8 mouse cellular contexts compared by ENCODE assay signal in genomic region chr6:113644808-113645207, GRCm38 (mm10). TPM values are rescaled to one million over a fixed set of nuclear protein-coding genes. Genes with fewer than 3 reads are reported as not detected.
A peak's percentile ranks its signal among the peaks of the same experiment; 100 is the strongest.
DNase-seq lines count a peak whose midpoint lies in the region; ATAC-seq lines count a peak whose summit lies in the region.

No protein-coding gene starts in this region.

- no peaks in the 10 kb centered on the region for H3K36me3 ChIP-seq in forebrain, embryonic 10.5 days (replicated peaks)

- WGBS in forebrain, embryonic 10.5 days: 88% methylated on average over 8 of the region's 8 CpGs

- no peak overlapping the region for H3K4me3 ChIP-seq in forebrain, embryonic 10.5 days

- intact Hi-C loops in left cerebral cortex, postnatal 25 days (cut with DNase I): no loop called here

- peak; percentile 81 for ATAC-seq in granulocyte monocyte progenitor cell, adult 5-6 weeks (replicated peaks; ENCODE audit: poor library complexity, severe bottlenecking)
- peak; percentile 77 for ATAC-seq in monocyte, adult 5-6 weeks (replicated peaks; ENCODE audit: insufficient number of reproducible peaks, low FRiP score, low TSS enrichment, poor library complexity, severe bottlenecking)

- DNase-seq in left cerebral cortex, postnatal 25 days (ENCODE audit: low spot score in 2 of 2): peak; percentile 30 to 55
- DNase-seq in left cerebral cortex, adult 18-20 months (ENCODE audit: low spot score in 2 of 2): no peak
- peak; percentile 59 for DNase-seq in kidney, adult 18-20 months
- no peak for DNase-seq in cerebellum, adult 9-11 months
- DNase-seq in testis, postnatal 10 days (ENCODE audit: low spot score): no peak
- DNase-seq in forebrain, embryonic 10.5 days (ENCODE audit: extremely low spot score, low spot score): no peak

- H3K9me3 ChIP-seq in forebrain, embryonic 10.5 days: no peaks in the 10 kb centered on the region

- H3K4me1 ChIP-seq in forebrain, embryonic 10.5 days: peaks cover 2% of the 10 kb centered on the region; the same call in 1 of the 2 replicates

- no peaks in the 10 kb centered on the region for H3K27me3 ChIP-seq in forebrain, embryonic 10.5 days (ENCODE audit: poor library complexity, severe bottlenecking)

- no peak overlapping the region for H3K27ac ChIP-seq in forebrain, embryonic 10.5 days

RNA-seq across cellular contexts. Expression of gene Irak2, which starts 6.5 kb away (rescaled TPM):
- total RNA-seq in left cerebral cortex, postnatal 25 days (2021): 10 to 100 TPM; 18.5 to 21.1 TPM
- total RNA-seq in left cerebral cortex, adult 18-20 months (2021): 10 to 100 TPM; 23.5 to 25.4 TPM
- 6.7 and 9.5 TPM in 2 replicates for total RNA-seq in granulocyte monocyte progenitor cell, adult 5-6 weeks (2014; fragmentation: Nextera tagmentation)
- total RNA-seq in granulocyte monocyte progenitor cell, adult 5-6 weeks (2017): 6.4 and 17.5 TPM in 2 replicates
- total RNA-seq in monocyte, adult 5-6 weeks (2017): 99.6 to 134 TPM (median 117 TPM) in 3 replicates
- polyA plus RNA-seq in forebrain, embryonic 10.5 days (2016; fragmentation: Nextera tagmentation; extraction: Ambion mirVana): 3.8 and 3.9 TPM in 2 replicates

RNA-seq across cellular contexts. Expression of gene Vhl, which starts 21.0 kb away (rescaled TPM):
- 10 to 100 TPM; 50.4 to 51.4 TPM for total RNA-seq in left cerebral cortex, postnatal 25 days (2021)
- 10 to 100 TPM; 35.3 to 46.6 TPM for total RNA-seq in left cerebral cortex, adult 18-20 months (2021)
- 15.7 and 24.6 TPM in 2 replicates for total RNA-seq in granulocyte monocyte progenitor cell, adult 5-6 weeks (2014; fragmentation: Nextera tagmentation)
- total RNA-seq in granulocyte monocyte progenitor cell, adult 5-6 weeks (2017): 11.0 and 11.3 TPM in 2 replicates
- 17.1 to 24.7 TPM (median 21.6 TPM) in 3 replicates for total RNA-seq in monocyte, adult 5-6 weeks (2017)
- polyA plus RNA-seq in forebrain, embryonic 10.5 days (2016; fragmentation: Nextera tagmentation; extraction: Ambion mirVana): 41.4 and 42.4 TPM in 2 replicates

RNA-seq across cellular contexts. Expression of gene Brk1, which starts 40.2 kb away (rescaled TPM):
- total RNA-seq in left cerebral cortex, postnatal 25 days (2021): 100 to 1,000 TPM; 249 to 254 TPM
- total RNA-seq in left cerebral cortex, adult 18-20 months (2021): 100 to 1,000 TPM; 210 to 217 TPM
- 223 and 247 TPM in 2 replicates for total RNA-seq in granulocyte monocyte progenitor cell, adult 5-6 weeks (2014; fragmentation: Nextera tagmentation)
- 96.6 and 108 TPM in 2 replicates for total RNA-seq in granulocyte monocyte progenitor cell, adult 5-6 weeks (2017)
- total RNA-seq in monocyte, adult 5-6 weeks (2017): 111 to 131 TPM (median 120 TPM) in 3 replicates
- 200 and 203 TPM in 2 replicates for polyA plus RNA-seq in forebrain, embryonic 10.5 days (2016; fragmentation: Nextera tagmentation; extraction: Ambion mirVana)

RNA-seq across cellular contexts. Expression of gene Fancd2os, which starts 44.3 kb away (rescaled TPM):
- under 1 TPM; 0.25 to 0.34 TPM for total RNA-seq in left cerebral cortex, postnatal 25 days (2021)
- total RNA-seq in left cerebral cortex, adult 18-20 months (2021): not detected
- total RNA-seq in granulocyte monocyte progenitor cell, adult 5-6 weeks (2014; fragmentation: Nextera tagmentation): not detected in 2 replicates
- not detected in 2 replicates for total RNA-seq in granulocyte monocyte progenitor cell, adult 5-6 weeks (2017)
- total RNA-seq in monocyte, adult 5-6 weeks (2017): not detected in 3 replicates
- not detected in 2 replicates for polyA plus RNA-seq in forebrain, embryonic 10.5 days (2016; fragmentation: Nextera tagmentation; extraction: Ambion mirVana)

RNA-seq across cellular contexts. Expression of gene Tatdn2, which starts 52.0 kb away (rescaled TPM):
- total RNA-seq in left cerebral cortex, postnatal 25 days (2021): 10 to 100 TPM; 67.1 to 71.7 TPM
- 10 to 100 TPM; 70.1 to 80.2 TPM for total RNA-seq in left cerebral cortex, adult 18-20 months (2021)
- 32.5 and 43.1 TPM in 2 replicates for total RNA-seq in granulocyte monocyte progenitor cell, adult 5-6 weeks (2014; fragmentation: Nextera tagmentation)
- 111 and 115 TPM in 2 replicates for total RNA-seq in granulocyte monocyte progenitor cell, adult 5-6 weeks (2017)
- 306 to 404 TPM (median 339 TPM) in 3 replicates for total RNA-seq in monocyte, adult 5-6 weeks (2017)
- polyA plus RNA-seq in forebrain, embryonic 10.5 days (2016; fragmentation: Nextera tagmentation; extraction: Ambion mirVana): 0.62 and 0.76 TPM in 2 replicates

Comparison
In these comparisons a context has a peak if more than half of its experiments do, and no peak if none do; other contexts are left out.
1. DNase-seq: peak in left cerebral cortex, postnatal 25 days (2 of 2) and kidney, adult 18-20 months (single experiment); none in left cerebral cortex, adult 18-20 months (0 of 2), cerebellum, adult 9-11 months (single experiment), testis, postnatal 10 days (single experiment) and forebrain, embryonic 10.5 days (single experiment).